Mouse (Mus musculus) mature B cell (primary cell): ENCODE results near the gene Dhh.

ENCODE experiments used
- in situ Hi-C: fragments of 300-500 bp; cut with MboI; formaldehyde crosslinking; loops from 2 replicates; pipeline ENCODE4 v1.14.3; 2019

Gene Dhh

GRCm38 (mm10) chr15:98851229-98851818 lies 47.0 kb downstream of the Dhh start:
- in situ Hi-C loops = no loop called here

GRCm38 (mm10) chr15:98850668-98851067 lies 47.7 kb downstream of the Dhh start:
- in situ Hi-C loops = no loop called here

GRCm38 (mm10) chr15:98849956-98850600 lies 48.3 kb downstream of the Dhh start:
- in situ Hi-C loops = no loop called here

- in situ Hi-C loops = no loop called here
Observed at GRCm38 (mm10) chr15:98849165-98849564, 49.2 kb downstream of the Dhh start.

GRCm38 (mm10) chr15:98846140-98846539 lies 52.2 kb downstream of the Dhh start:
- in situ Hi-C loops = no loop called here

- in situ Hi-C loops = no loop called here
Observed at GRCm38 (mm10) chr15:98845149-98845548, 53.2 kb downstream of the Dhh start.

GRCm38 (mm10) chr15:98843595-98844223 lies 54.6 kb downstream of the Dhh start:
- in situ Hi-C loops = no loop called here
